Mouse (Mus musculus) myocyte (in vitro differentiated cells): ENCODE measurements around the gene Cep170.

Source experiments
- E2F4 ChIP-seq: IDR thresholded peaks from one replicate; pipeline ENCODE4 v1.6.1; 2011; ENCODE audit warnings: mild to moderate bottlenecking, control low read depth, moderate library complexity; ENCODE audit not compliant: insufficient read depth
- MAX ChIP-seq: IDR thresholded peaks from one replicate; pipeline ENCODE4 v1.6.1; 2011; ENCODE audit warnings: low read depth, mild to moderate bottlenecking, control low read depth
- MYOD1 ChIP-seq, 3 experiments: IDR thresholded peaks; one replicate each; pipeline ENCODE4 v1.6.1; 2011; ENCODE audit warnings: control low read depth in 2 of 3, low read depth in 2 of 3, mild to moderate bottlenecking in 2 of 3, moderate library complexity in 1 of 3; ENCODE audit not compliant: insufficient read length in 2 of 3, control insufficient read depth in 1 of 3
- POLR2A ChIP-seq: IDR thresholded peaks from one replicate; pipeline ENCODE4 v1.6.1; 2011; ENCODE audit warnings: low read depth, mild to moderate bottlenecking, control low read depth, moderate library complexity; ENCODE audit not compliant: insufficient read length
- POLR2AphosphoS2 ChIP-seq: IDR thresholded peaks from one replicate; pipeline ENCODE4 v1.6.1; 2011; ENCODE audit warnings: low read depth, control low read depth; ENCODE audit not compliant: insufficient read length
- SRF ChIP-seq: IDR thresholded peaks from one replicate; pipeline ENCODE4 v1.6.1; 2011; ENCODE audit warnings: low read depth; ENCODE audit not compliant: control insufficient read depth, insufficient read length
- TCF12 ChIP-seq: IDR thresholded peaks from one replicate; pipeline ENCODE4 v1.6.1; 2011; ENCODE audit warnings: mild to moderate bottlenecking, control low read depth; ENCODE audit not compliant: poor library complexity, insufficient read depth, severe bottlenecking
- USF1 ChIP-seq: IDR thresholded peaks from one replicate; pipeline ENCODE4 v1.6.1; 2011; ENCODE audit warnings: low read depth, mild to moderate bottlenecking, control low read depth, moderate library complexity

DNA sequence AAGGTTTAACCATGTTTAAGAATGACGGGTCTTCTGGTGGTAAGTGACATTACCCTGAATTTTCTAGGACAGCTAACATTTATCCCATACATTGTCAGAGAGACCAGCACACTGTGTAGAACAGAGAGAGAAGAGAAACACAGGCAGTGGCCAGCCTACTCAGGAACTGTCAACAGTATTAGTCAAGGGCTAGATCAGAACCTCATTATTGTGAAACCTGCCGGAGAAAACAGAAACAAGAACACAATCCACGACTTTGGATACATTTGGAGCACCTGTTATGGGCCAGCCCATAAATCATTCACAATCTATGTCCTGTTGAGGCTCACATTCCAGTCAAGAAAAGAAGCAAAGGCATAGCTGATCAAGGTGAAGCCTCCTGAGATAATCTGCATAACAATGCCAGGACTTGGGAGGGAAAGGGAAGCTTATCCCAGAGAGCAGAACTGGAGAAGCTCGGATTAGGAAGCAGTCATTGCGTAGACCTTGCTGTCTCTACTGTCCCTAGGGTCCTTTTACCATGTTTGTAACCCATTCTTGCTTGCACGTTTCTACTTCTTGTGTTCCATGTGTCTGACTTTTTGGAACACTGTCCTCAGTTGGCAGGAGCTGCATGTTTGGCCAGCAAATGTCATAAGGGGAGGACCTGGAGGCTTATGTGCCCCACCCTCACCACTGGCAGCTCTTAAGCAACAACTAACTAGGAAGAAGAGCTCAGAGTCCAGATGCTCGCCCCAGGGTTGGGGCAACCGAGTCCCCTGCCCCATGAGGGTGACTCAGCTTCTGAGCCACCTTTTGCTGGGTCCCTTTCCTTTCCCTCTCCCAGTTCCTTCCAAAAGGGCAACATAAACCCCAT, 89.8 kb downstream of the Cep170 start:
- TF ChIP-seq POLR2AphosphoS2 (no peak), MYOD1 (IDR thresholded peaks at IDR 0.05; ENCODE audit: control insufficient read depth in 1 of 3, insufficient read length in 2 of 3, low read depth in 2 of 3) (no peak), POLR2A (no peak), TCF12 (no peak), SRF (no peak), MAX (no peak), USF1 (no peak), E2F4 (no peak)
